Mouse (Mus musculus) right cerebral cortex, adult 2 months (tissue): Measurements from ENCODE around the gene Clp1.

ENCODE experiments used
- DNase-seq, 2 experiments: peaks; one replicate each; pipeline ENCODE4 v3.0.0; 2021 to 2022; ENCODE audit warnings: low spot score in 2 of 2

Clp1 gene

DNA sequence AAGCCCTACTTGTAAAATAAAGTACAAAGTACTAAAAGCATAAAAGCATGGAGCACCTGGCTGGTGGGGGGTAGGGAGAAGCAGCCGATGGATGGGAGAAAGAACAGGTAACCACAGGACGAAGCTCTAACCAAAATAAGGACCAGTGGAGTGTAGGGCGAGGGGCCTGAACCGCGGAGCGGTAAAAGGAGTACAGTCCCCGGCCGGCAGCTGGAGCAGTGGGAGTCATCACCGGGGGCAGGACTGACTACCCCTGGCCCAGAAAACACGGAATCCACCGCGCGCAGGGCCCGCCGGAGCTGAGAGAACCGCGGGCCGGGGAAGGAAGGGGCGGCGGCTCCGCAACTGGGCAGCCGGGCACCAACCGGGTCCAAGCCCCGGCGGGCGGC, 12.7 kb downstream of the Clp1 start:
- DNase-seq, result peak; percentile 32 to 38

DNA sequence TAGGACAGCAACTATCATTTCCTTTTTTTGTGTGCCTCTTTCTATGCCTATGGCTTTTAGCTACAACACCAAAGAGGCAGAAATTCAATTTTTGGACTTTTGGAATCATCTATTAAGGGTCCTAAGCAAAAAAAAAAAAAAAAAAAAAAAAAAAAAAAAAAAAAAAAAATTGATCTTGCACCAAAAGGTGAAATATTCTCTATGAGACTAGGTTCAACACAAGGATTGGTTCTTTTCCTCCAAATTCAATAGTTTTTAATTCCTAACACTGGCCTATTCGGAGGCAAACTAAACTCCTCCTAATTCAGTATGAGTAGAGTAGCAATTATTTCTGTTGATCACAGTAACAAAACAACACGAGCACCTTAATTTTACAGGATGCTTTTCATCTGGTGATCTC, 15.3 kb downstream of the Clp1 start:
- DNase-seq, result no peak

DNA sequence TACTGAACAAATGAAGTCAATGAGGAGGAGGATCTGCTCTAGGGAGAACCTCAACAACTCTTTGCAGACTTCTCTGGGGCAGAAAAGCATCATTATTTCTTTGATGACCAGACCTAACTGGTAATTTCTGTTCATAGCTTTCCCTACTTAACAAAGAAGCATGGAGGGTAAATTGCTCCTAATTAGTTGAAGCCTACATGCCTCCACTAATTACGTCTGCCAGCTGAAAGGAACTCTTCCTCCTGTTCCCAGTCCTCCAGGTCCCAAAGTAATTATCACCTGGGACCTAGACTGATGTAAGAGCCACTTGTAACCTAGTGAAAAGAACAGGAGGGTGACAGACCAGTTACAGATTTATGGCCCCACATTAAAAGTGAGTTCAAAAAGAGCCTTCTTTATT, 19.6 kb downstream of the Clp1 start:
- no peak for DNase-seq

DNA sequence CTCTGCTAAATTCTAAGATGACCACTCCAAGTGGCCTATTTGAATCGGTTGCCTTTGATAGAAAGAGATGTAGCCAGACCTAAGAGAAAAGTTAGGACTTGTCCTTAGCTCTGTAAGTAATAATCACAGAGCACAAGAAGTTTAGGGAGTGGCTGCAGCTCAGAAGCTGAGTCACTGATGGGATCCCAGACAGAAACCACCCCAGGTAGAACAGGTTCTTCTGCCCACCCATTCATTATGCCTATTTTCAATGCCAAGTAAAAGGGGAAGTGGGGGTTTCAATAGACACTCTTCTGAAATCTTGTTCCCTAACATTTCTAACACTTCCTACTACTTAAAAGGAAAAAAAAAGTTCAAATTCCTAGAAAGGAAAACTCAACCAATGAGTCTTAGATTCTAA, 21.9 kb downstream of the Clp1 start:
- DNase-seq, result no peak

DNA sequence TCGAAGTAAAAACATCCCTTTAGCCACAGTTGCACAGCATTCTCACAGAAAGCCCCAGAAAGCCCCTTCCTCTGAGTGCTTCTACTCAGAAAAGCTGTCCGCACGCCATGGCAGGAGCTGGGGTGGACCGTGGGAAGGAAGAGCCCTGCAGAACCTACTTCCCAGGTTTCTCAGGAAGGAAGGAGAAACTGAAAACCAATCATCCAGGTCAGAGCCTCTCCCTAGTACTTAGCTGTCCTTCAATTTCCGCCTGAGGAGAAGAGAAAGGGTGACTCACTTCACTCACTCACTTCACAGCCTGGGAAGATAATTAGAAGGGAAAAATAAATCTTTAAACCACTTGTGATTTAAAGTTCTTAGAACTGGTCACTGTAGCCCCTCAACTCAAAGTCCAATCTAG, 22.8 kb downstream of the Clp1 start:
- no peak for DNase-seq

DNA sequence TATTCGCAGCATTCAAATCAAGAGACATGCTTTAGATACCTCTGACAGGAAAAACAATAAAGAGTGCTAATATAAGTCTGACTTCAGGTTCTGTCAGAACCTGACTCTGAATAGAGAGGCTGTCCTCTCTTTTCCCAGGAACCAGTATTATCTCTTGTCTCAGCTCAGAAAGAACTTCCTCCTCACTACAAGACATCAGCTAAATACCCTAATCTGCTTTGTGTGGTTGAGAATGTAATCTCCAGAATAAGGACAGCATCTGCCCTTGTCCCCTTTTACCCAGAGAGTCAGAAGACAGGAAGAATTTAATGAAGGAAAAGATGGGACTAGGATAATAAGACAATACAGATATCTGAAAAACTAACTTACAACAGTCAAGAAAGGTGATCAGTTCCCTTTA, 23.7 kb downstream of the Clp1 start:
- DNase-seq, result no peak

DNA sequence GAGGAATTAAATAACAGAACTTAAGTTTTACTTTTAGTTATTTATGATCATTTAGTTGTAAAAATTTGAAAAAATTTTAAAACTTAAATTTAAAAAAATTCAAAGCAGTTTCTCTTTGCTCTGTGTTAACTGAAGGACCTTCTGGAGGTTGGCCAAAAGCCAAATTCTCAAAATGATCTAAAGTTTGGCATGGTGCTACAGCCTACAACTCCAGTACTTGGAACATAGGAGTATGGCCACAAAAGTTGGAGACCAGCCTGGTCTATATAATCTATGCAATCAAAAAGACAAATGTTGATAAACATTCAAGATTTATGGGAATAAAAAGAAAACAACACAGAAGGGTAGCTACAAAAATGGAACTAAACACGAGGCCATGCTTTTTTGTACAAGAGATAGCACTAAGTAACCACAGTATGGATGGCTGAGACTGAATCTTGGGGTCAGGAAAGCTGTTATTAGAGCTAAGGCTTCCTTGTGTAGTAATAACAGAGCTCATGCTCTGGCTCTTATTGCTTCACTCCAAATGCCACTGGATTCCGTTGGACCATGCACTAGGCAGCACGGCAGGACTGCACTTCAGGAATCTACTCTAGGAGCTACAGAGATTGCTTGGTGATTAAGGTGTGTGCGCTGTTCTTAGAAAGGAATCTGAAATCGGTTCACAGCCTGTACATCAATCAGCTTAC, 32.0 kb downstream of the Clp1 start:
- DNase-seq, result no peak

DNA sequence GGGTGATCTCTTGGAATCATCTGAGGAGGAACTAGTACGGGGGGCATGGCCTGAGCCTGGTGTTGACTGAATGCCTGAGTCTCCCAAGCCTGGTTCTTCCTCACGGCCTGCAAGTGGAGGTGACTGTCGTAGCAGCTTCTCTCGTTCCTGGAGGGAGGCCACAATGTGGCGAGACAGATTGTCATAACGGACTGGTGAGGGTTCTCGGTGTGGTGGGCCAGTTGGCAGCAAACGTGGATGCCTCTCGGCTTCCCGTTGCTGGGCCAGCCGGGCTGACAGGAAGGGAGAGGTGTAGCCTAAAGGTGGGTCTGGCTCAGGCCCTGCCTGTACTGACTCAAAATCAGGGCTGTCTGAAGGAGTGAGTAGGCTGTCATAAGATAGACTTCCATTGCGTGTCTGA, 37.1 kb downstream of the Clp1 start:
- DNase-seq, result no peak

DNA sequence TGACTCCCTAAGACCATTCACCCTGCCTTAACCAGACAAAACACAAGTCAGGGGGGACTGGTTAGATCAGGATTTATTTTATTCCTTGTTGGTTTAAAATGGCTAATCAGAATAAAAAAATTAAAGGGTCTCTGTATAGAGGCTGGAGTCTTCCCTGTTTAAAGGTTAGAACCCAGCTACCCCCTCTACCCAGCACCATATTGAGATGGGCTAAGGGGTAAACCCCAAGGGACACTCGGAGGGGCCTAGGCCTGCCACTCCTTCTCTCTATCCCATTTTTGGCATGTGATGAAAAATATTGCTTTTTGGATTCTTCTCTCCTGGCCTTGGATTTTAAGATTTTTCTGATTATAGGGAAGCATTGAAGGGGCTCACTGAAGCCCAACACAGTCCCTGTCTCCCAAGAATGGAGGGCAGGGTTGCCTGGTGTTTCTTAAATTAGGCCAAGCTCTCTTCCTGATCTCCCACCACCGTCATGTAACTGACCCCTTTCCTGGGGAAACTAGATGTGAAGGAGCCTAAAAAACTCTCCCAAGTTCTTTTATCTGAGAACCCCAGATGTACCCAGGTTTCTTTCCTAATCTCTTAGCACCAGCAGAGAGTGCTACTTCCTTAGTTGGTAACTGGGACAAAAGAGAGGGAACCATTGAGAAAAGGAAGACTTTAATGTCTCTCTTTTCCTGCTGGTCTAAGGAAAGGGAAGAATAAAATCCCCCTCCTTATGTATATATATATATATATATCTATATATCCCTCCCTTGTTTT, 38.9 kb downstream of the Clp1 start:
- DNase-seq, result no peak

DNA sequence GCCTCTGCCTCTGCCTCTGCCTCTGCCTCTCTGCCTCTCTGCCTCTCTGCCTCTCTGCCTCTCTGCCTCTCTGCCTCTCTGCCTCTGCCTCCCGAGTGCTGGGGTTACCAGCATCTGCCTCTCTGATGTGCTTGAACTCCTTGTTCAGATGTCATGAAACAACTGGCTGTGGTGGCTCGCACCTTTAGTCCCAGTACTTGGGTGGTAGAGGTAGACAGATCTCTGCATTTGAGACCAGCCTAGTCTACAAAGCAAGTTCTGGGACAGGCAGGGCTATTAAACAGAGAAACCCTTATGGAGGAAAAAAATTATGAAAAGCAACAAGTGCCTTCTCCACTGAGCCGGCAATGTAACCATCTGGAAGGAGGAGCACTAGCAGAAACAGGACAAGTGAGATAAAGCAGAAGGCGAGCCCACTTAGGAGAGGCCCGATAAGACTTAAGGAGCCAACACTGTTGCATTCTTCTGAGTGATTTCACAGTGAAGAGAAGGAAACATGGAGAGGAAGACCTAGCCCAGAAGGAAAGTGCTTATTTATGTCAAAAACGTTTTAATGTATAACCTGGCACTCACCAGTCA, 44.5 kb downstream of the Clp1 start:
- no peak for DNase-seq

DNA sequence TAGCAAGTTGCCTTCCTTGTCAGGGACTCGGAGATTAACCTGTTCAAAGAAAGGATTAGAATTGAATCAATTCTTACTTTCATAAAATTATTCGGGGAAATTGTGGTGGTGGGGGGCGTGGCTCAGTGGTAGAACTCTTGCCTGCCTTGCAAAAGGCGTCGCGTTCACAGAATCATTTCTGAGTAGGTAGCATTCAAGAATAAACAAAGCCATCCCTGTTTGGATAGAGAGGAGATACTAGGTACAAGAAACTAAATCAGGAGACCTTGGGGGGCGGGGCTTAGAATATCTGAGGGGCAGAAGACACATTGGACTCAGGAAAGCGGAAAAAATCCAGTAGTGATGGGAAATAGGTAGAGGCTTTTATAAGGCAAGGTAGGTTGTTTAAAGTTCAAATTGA, 48.1 kb downstream of the Clp1 start, which contains the start of gene Tmx2:
Tmx2 (minus strand) TSS at position 125 of the 400 bp plus-strand sequence.
- no peak for DNase-seq

DNA sequence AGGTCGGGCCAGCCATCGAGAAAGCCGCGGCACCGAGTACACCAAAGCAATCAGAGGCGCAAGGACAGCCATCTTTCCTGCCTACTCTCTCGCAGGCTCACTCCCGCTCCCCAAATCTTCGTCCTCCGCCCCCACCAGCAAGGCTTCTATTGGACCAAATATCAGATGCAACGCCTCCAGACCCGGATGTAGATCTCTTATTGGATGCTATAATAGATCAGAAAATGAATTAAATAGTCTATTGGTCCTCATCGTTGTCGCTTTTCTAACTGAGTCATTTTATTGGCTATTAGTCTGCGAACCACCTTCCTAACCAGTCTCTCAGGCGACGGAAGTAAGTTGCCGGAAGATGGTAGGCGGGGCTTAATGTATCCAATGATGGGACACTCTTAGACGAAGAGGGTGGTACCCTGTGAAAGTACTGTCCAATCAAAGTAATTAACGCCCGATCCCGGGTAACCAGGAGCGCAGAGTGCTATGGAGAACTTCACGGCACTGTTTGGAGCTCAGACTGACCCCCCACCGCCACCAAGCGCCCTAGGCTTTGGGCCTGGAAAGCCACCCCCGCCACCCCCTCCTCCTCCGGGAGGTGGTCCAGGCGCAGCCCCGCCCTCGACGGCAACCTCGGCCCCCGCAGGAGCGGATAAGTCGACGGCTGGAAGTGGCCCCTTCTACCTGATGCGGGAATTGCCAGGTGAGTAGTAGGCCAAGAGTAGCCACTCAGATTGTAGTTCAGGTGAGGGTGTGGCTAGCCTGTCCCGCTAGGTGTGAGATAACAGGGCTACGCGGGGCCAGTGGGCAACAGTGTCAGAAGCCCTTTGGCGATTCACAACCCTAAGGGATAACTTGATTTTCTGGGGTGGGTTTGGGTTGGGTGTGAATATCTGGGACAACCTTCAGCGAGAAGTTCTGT, 48.9 kb downstream of the Clp1 start, which contains the start of the genes Gm28635 and Med19:
Gm28635 (minus strand) TSS at position 74 of the 913 bp plus-strand sequence.
Med19 (plus strand) TSS at position 435 of the 913 bp plus-strand sequence.
- DNase-seq, result peak; percentile 94 to 95

DNA sequence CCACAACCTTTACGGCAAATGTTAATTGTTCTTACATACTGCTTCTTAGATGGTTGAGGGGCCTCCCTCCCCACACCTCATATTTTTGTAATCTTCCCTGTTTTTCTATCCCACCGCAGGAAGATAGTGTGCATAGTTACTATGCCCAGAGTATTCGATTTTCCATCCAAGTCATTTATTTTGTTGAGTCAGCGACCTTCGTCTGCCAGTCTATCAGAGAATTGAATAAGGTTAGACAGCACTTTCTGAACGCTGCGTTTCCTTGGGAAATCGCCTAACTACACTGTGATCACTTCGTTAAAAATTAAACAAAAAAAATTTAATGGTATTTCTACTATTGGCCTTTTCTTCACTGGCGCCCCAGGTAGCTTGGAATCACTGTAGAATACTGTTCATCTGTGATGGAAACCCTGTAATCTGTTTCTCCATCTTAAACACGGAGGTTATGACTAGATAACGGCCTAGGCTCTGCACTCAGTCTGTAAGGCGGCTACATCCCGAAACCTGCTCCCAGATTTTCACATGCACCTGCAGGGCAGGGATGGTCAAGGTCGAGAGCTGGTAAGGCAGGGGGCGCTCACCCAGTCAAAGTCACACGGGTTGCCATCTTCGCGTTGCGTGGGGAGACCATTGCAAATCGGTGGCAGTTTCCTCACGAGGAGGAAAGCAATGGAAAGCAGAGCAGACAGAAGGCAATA, 49.7 kb downstream of the Clp1 start:
- no peak for DNase-seq
